Mouse (Mus musculus): ENCODE results near the gene Zfp518b. TPM values are rescaled to one million over a fixed set of nuclear protein-coding genes. Genes with fewer than 3 reads are reported as not detected.

Gene Zfp518b
- polyA plus RNA-seq, 1 experiment from 2014 or later: 22.0 TPM

GRCm38 (mm10) chr5:38618908-38619307 lies 65.7 kb downstream of the Zfp518b start:
- ATAC-seq (ENCODE audit: insufficient number of reproducible peaks, insufficient read depth, low FRiP score, low read depth): no peak

More at GRCm38 (mm10) chr5:38618908-38619307, 65.7 kb downstream of the Zfp518b start:
- no peak overlapping the region for H3K9ac ChIP-seq (replicated peaks; ENCODE audit: low read depth, low read length)
- H3K4me1 ChIP-seq (ENCODE audit: control insufficient read depth, insufficient read depth, low read length): no peaks in the 10 kb centered on the region
- H3K27ac ChIP-seq (ENCODE audit: low read length): no peak overlapping the region
- no peaks in the 10 kb centered on the region for H3K27me3 ChIP-seq (ENCODE audit: control insufficient read depth, insufficient read depth, low read length)
- WGBS: 45% methylated on average over 3 of the region's 3 CpGs
- H3K9me3 ChIP-seq (ENCODE audit: control insufficient read depth, low read depth, low read length): no peaks in the 10 kb centered on the region
- H3K4me3 ChIP-seq (ENCODE audit: low read depth, low read length): no peak overlapping the region
- no peaks in the 10 kb centered on the region for H3K36me3 ChIP-seq (ENCODE audit: control insufficient read depth, insufficient read depth, low read length)
- H3K4me2 ChIP-seq (replicated peaks; ENCODE audit: low read depth, low read length): no peak overlapping the region

Other genes starting within 250 kb of the Zfp518b start
- gene Slc2a9, start 181.7 kb downstream of the Zfp518b start, polyA plus RNA-seq (2014; fragmentation: Nextera tagmentation; extraction: Ambion mirVana): 0.93 and 1.3 TPM in 2 replicates
- gene Wdr1, start 121.6 kb downstream of the Zfp518b start, polyA plus RNA-seq (2014; fragmentation: Nextera tagmentation; extraction: Ambion mirVana): 252 and 261 TPM in 2 replicates
- gene Clnk, start 192.0 kb upstream of the Zfp518b start, polyA plus RNA-seq (2014; fragmentation: Nextera tagmentation; extraction: Ambion mirVana): 0.29 TPM in 1 of 2 replicates, not detected in the other